8 mouse cellular contexts compared by ENCODE assay signal in genomic region chr7:119793586-119794250, GRCm38 (mm10). TPM values are rescaled to one million over a fixed set of nuclear protein-coding genes. Genes with fewer than 3 reads are reported as not detected.
A peak's percentile ranks its signal among the peaks of the same experiment; 100 is the strongest.
DNase-seq lines count a peak whose midpoint lies in the region; ATAC-seq and TF ChIP-seq lines count a peak whose summit lies in the region.

Gene Rexo5 (plus strand): TSS chr7:119794006.
Gene Eri2 (minus strand): TSS chr7:119794058.

- H3K4me2 ChIP-seq in forebrain, embryonic 13.5 days: peak within 1 kb of the TSS; percentile 80
- peak within 1 kb of the TSS; percentile 92 for H3K4me2 ChIP-seq in neural tube, embryonic 15.5 days

- TF ChIP-seq CTCF in lung, adult 2 months (IDR thresholded peaks at IDR 0.05; ENCODE audit: insufficient read depth, low read length): no peak

- H3K27me3 ChIP-seq in forebrain, embryonic 13.5 days: no peaks in the 10 kb centered on the region
- no peaks in the 10 kb centered on the region for H3K27me3 ChIP-seq in neural tube, embryonic 15.5 days (replicated peaks)

- H3K9me3 ChIP-seq in ES-E14 (ENCODE audit: control insufficient read depth, insufficient read depth, low read depth, low read length): no peaks in the 10 kb centered on the region
- H3K9me3 ChIP-seq in forebrain, embryonic 13.5 days (replicated peaks): no peaks in the 10 kb centered on the region
- H3K9me3 ChIP-seq in neural tube, embryonic 15.5 days (replicated peaks): no peaks in the 10 kb centered on the region

- TF ChIP-seq POLR2A in lung, adult 2 months (IDR thresholded peaks at IDR 0.05; ENCODE audit: borderline replicate concordance, extremely low read depth, low read depth, low read length): peak; percentile 6; the same call in 1 of the 2 replicates

- peak within 1 kb of the TSS; percentile 51 for H3K27ac ChIP-seq in ES-E14 (ENCODE audit: insufficient read depth, low read depth, low read length, poor library complexity, severe bottlenecking)
- peak within 1 kb of the TSS; percentile 63; the same call in 1 of the 2 replicates for H3K27ac ChIP-seq in forebrain, embryonic 13.5 days
- H3K27ac ChIP-seq in neural tube, embryonic 15.5 days (replicated peaks): peak within 1 kb of the TSS; percentile 79

- H3K4me3 ChIP-seq in ES-E14 (ENCODE audit: insufficient read depth in 1 of 2, low read depth in 1 of 2, low read length in 2 of 2, poor library complexity in 1 of 2, severe bottlenecking in 1 of 2): peak within 1 kb of the TSS; percentile 84 to 96
- H3K4me3 ChIP-seq in forebrain, embryonic 13.5 days: peak within 1 kb of the TSS; percentile 74
- H3K4me3 ChIP-seq in lung, adult 2 months (replicated peaks; ENCODE audit: extremely low read depth, low read depth, low read length): peak within 1 kb of the TSS; percentile 92
- H3K4me3 ChIP-seq in neural tube, embryonic 15.5 days (replicated peaks): peak within 1 kb of the TSS; percentile 79

- H3K36me3 ChIP-seq in ES-E14 (ENCODE audit: control insufficient read depth, insufficient read depth, low read length, poor library complexity, severe bottlenecking): peaks cover 5% of the 10 kb centered on the region
- peaks cover 25% of the 10 kb centered on the region for H3K36me3 ChIP-seq in forebrain, embryonic 13.5 days (ENCODE audit: poor library complexity, severe bottlenecking)
- peaks cover 12% of the 10 kb centered on the region for H3K36me3 ChIP-seq in neural tube, embryonic 15.5 days

- intact Hi-C loops in heart, postnatal 10 days (cut with DNase I): loop anchor here (5.0 kb wide), 2 partner anchors 71 to 99 kb away; partner anchors contain the start of gene Thumpd1

- in situ Hi-C loops in ES-E14 (cut with MboI; ENCODE audit: low sequenced_read_pairs in 2 of 2, unreplicated experiment in 2 of 2): no loop called here

- no peaks in the 10 kb centered on the region for H3K4me1 ChIP-seq in ES-E14 (ENCODE audit: control insufficient read depth in 2 of 2, insufficient read depth in 2 of 2, low read length in 2 of 2, poor library complexity in 1 of 2)
- H3K4me1 ChIP-seq in forebrain, embryonic 13.5 days: peaks cover 20% of the 10 kb centered on the region
- H3K4me1 ChIP-seq in lung, adult 2 months (ENCODE audit: control insufficient read depth, insufficient read depth, low read length): no peaks in the 10 kb centered on the region
- peaks cover 22% of the 10 kb centered on the region for H3K4me1 ChIP-seq in neural tube, embryonic 15.5 days

- peak within 1 kb of the TSS; percentile 93 for H3K9ac ChIP-seq in ES-E14 (ENCODE audit: insufficient read depth, low read depth, low read length, poor library complexity, severe bottlenecking)
- H3K9ac ChIP-seq in forebrain, embryonic 13.5 days: peak within 1 kb of the TSS; percentile 72
- H3K9ac ChIP-seq in neural tube, embryonic 15.5 days (replicated peaks): peak within 1 kb of the TSS; percentile 75

- peak; percentile 90 for DNase-seq in ES-E14 (ENCODE audit: low read depth, low spot score)
- peak; percentile 90 to 92 for DNase-seq in heart, postnatal 10 days
- DNase-seq in kidney, postnatal 4 days: peak; percentile 94 to 95
- DNase-seq in lung, adult 2 months: peak; percentile 81
- peak; percentile 90 for DNase-seq in testis, postnatal 10 days (ENCODE audit: low spot score)

- under 1% methylated on average over 53 of the region's 53 CpGs for whole genome bisulfite sequencing in forebrain, embryonic 13.5 days
- WGBS in lung, adult 2 months: under 1% methylated on average over 53 of the region's 53 CpGs
- under 1% methylated on average over 53 of the region's 53 CpGs for WGBS in neural tube, embryonic 15.5 days

- peak; percentile 79 for ATAC-seq in cerebellum, adult (ENCODE audit: insufficient number of reproducible peaks, low FRiP score, low TSS enrichment)
- ATAC-seq in forebrain, embryonic 13.5 days: peak; percentile 99
- ATAC-seq in neural tube, embryonic 15.5 days (ENCODE audit: low FRiP score): peak; percentile 99

TF ChIP-seq in ES-E14, 5 proteins besides CTCF, POLR2A, EP300 and RAD21:
- TF ChIP-seq HCFC1 (IDR thresholded peaks at IDR 0.05; ENCODE audit: borderline replicate concordance, insufficient read depth, low read length): peak; percentile 62; the same call in 1 of the 2 replicates
- TF ChIP-seq ZNF384 (IDR thresholded peaks at IDR 0.05; ENCODE audit: low read depth, low read length): no peak

RNA-seq across cellular contexts. Expression of gene Rexo5, which starts in this region (rescaled TPM):
- 12.5 and 15.3 TPM in 2 replicates for total RNA-seq in ES-E14 (2012; rRNA removed)
- 19.6 and 21.0 TPM in 2 replicates for polyA plus RNA-seq in forebrain, embryonic 13.5 days (2015; fragmentation: Nextera tagmentation; extraction: Ambion mirVana)
- 1 to 10 TPM; 3.5 to 6.0 TPM for total RNA-seq in heart, postnatal 10 days (2021)
- polyA plus RNA-seq in lung, adult 2 months (2012; rRNA removed): 1.6 and 4.9 TPM in 2 replicates
- polyA plus RNA-seq in neural tube, embryonic 15.5 days (2015; fragmentation: Nextera tagmentation; extraction: Ambion mirVana): 6.0 and 15.7 TPM in 2 replicates

RNA-seq across cellular contexts. Expression of gene Eri2, which starts in this region (rescaled TPM):
- total RNA-seq in ES-E14 (2012; rRNA removed): 14.3 and 14.6 TPM in 2 replicates
- 28.3 and 30.4 TPM in 2 replicates for polyA plus RNA-seq in forebrain, embryonic 13.5 days (2015; fragmentation: Nextera tagmentation; extraction: Ambion mirVana)
- 1 to 10 TPM; 3.8 to 4.8 TPM for total RNA-seq in heart, postnatal 10 days (2021)
- polyA plus RNA-seq in lung, adult 2 months (2012; rRNA removed): 0.76 and 1.2 TPM in 2 replicates
- 15.3 and 16.2 TPM in 2 replicates for polyA plus RNA-seq in neural tube, embryonic 15.5 days (2015; fragmentation: Nextera tagmentation; extraction: Ambion mirVana)

Comparison
In these comparisons a context has a peak if more than half of its experiments do, and no peak if none do; other contexts are left out.
1. Peak in every context shown above with its lines: DNase-seq, ATAC-seq, H3K4me3 ChIP-seq and H3K27ac ChIP-seq.